Mouse (Mus musculus) thymus, adult 2 months (tissue): ENCODE measurements around the gene Nudt21.

Source experiments
- CTCF ChIP-seq: fragments of 200-500 bp; IDR thresholded peaks from 2 replicates; pipeline ENCODE4 v1.5.1; 2012; ENCODE audit warnings: mild to moderate bottlenecking, control low read depth, low read length, moderate library complexity, borderline replicate concordance; ENCODE audit not compliant: control insufficient read depth, poor library complexity, insufficient read depth; ENCODE audit errors: extremely low read depth
- POLR2A ChIP-seq: fragments of 200-500 bp; IDR thresholded peaks from 2 replicates; pipeline ENCODE4 v1.6.1; 2012; ENCODE audit warnings: mild to moderate bottlenecking, low read length, control low read depth, moderate library complexity; ENCODE audit not compliant: control insufficient read depth, poor library complexity, insufficient read depth; ENCODE audit errors: extremely low read depth

GRCm38 (mm10) chr8:93968293-93968692, 68.5 kb downstream of the Nudt21 start:
- TF ChIP-seq CTCF (no peak), POLR2A (no peak)
